Mouse (Mus musculus) heart, embryonic 11.5 days (tissue): Measurements from ENCODE around the gene Gm10324. TPM values are rescaled to one million over a fixed set of nuclear protein-coding genes. Genes with fewer than 3 reads are reported as not detected.
"Not testable (repeated sequence)": the region's sequence is repeated elsewhere in the genome, so short reads cannot be mapped to it uniquely, and the experiment has no call there.

ENCODE experiments used
- ATAC-seq: fragments of 200-750 bp; cut with Nextera tagmentation; replicated peaks from 2 replicates; pipeline ENCODE4 v1.8.0; 2017; ENCODE audit warnings: moderate library complexity; ENCODE audit not compliant: insufficient number of reproducible peaks, low FRiP score, low TSS enrichment
- H3K27ac ChIP-seq: fragments of 300-500 bp; sonication (generic); 2 replicates; pipeline ENCODE4 v1.5.1; 2014; ENCODE audit warnings: mild to moderate bottlenecking, low read depth, low read length
- H3K27me3 ChIP-seq: fragments of 300-500 bp; sonication (generic); 2 replicates; pipeline ENCODE4 v1.6.1; 2014; ENCODE audit warnings: mild to moderate bottlenecking, low read length, mixed read lengths; ENCODE audit not compliant: control insufficient read depth, insufficient read depth
- H3K36me3 ChIP-seq: fragments of 300-500 bp; sonication (generic); 2 replicates; pipeline ENCODE4 v1.6.1; 2014; ENCODE audit warnings: mild to moderate bottlenecking, low read length, moderate library complexity, mixed read lengths; ENCODE audit not compliant: control insufficient read depth, insufficient read depth
- H3K4me1 ChIP-seq: fragments of 300-500 bp; sonication (generic); 2 replicates; pipeline ENCODE4 v1.6.1; 2014; ENCODE audit warnings: low read length; ENCODE audit not compliant: control insufficient read depth, insufficient read depth
- H3K4me2 ChIP-seq: fragments of 300-500 bp; sonication (generic); 2 replicates; pipeline ENCODE4 v1.6.1; 2014; ENCODE audit warnings: mild to moderate bottlenecking, moderate library complexity
- H3K4me3 ChIP-seq: fragments of 300-500 bp; sonication (generic); 2 replicates; pipeline ENCODE4 v1.5.1; 2014; ENCODE audit warnings: low read depth, low read length
- H3K9ac ChIP-seq: fragments of 300-500 bp; sonication (generic); 2 replicates; pipeline ENCODE4 v1.6.1; 2014; ENCODE audit warnings: mild to moderate bottlenecking, low read depth, low read length, moderate library complexity
- H3K9me3 ChIP-seq: fragments of 300-500 bp; sonication (generic); replicated peaks from 2 replicates; pipeline ENCODE4 v1.6.1; 2016; ENCODE audit warnings: low read length; ENCODE audit not compliant: control insufficient read depth
- WGBS: fragments of 180-500 bp; shearing (Covaris S2); extraction: QIAGEN DNeasy Blood & Tissue Kit; methylation state at CpG from one replicate; pipeline ENCODE4 v1.1.7; 2014; ENCODE audit not compliant: insufficient replicate concordance; 5-methylcytosine and 5-hydroxymethylcytosine counted together
- polyA plus RNA-seq: library from polyadenylated mRNA; unstranded; fragments of >200 nt; fragmentation: Nextera tagmentation; extraction: Ambion mirVana; gene quantifications from 2 replicates; pipeline ENCODE4 v1.2.1, GENCODE M21; 2014

Gm10324 gene
- not detected in 2 replicates for polyA plus RNA-seq

DNA sequence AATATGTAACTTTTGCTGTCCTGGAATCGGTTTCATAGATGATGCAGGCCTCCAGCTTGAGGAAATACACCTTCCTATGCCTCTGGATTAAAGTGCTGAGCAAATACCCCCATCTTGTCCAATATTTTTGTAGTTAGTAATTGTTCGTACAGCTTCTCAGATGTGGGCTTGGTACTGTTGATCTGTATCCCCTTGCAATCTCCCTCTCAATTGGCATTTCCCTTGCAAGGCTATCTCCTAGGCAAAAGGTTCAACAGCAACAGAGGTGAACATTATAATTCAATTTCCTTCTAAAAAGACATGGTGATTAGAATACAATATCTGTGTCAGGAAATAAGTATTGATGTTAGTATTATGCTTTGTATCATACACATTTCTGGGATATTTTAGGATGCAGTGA, at the start of gene Gm10324:
TSS of gene Gm10324 (plus strand) at position 301 of the 400 bp plus-strand sequence.
- not testable (repeated sequence) for H3K4me3 ChIP-seq, H3K9me3 ChIP-seq, H3K4me1 ChIP-seq, H3K36me3 ChIP-seq, H3K4me2 ChIP-seq, H3K9ac ChIP-seq, ATAC-seq, H3K27ac ChIP-seq, H3K27me3 ChIP-seq
- WGBS: no CpG with 5 or more reads among the region's 2 CpGs

Other genes with a start within 250 kb of the Gm10324 start
- gene Gm10772, start 108.0 kb downstream of the Gm10324 start, polyA plus RNA-seq: not detected in 2 replicates